Mouse (Mus musculus) ES-E14 (cell line): Measurements from ENCODE around the gene Urb2. TPM values are rescaled to one million over a fixed set of nuclear protein-coding genes. Genes with fewer than 3 reads are reported as not detected.
A peak's percentile ranks its signal among the peaks of the same experiment; 100 is the strongest.

Experiments used
- DNase-seq: peaks from one replicate; pipeline ENCODE4 v3.0.0-alpha.2; 2013; ENCODE audit warnings: low read depth, low spot score
- H3K27ac ChIP-seq: 2 replicates; pipeline ENCODE4 v1.5.1; 2012; ENCODE audit warnings: low read depth, mild to moderate bottlenecking, low read length, moderate library complexity, mixed read lengths; ENCODE audit not compliant: poor library complexity, insufficient read depth, severe bottlenecking
- H3K36me3 ChIP-seq: 2 replicates; pipeline ENCODE4 v1.6.1; 2012; ENCODE audit warnings: mild to moderate bottlenecking, low read length, moderate library complexity, mixed read lengths; ENCODE audit not compliant: control insufficient read depth, poor library complexity, insufficient read depth, severe bottlenecking
- H3K4me1 ChIP-seq, 2 experiments: fragments of 150-350 bp in 1 of 2; sonication (generic) in 1 of 2; 2 replicates each; pipeline ENCODE4 v1.6.1; 2012; ENCODE audit warnings: low read length in 2 of 2, mild to moderate bottlenecking in 1 of 2, mixed read lengths in 1 of 2; ENCODE audit not compliant: control insufficient read depth in 2 of 2, insufficient read depth in 2 of 2, poor library complexity in 1 of 2
- H3K4me3 ChIP-seq, 2 experiments: fragments of 150-350 bp in 1 of 2; sonication (generic) in 1 of 2; 2 replicates each; pipeline ENCODE4 v1.5.1; 2012; ENCODE audit warnings: low read length in 2 of 2, low read depth in 1 of 2, mild to moderate bottlenecking in 1 of 2, mixed read lengths in 1 of 2; ENCODE audit not compliant: insufficient read depth in 1 of 2, poor library complexity in 1 of 2, severe bottlenecking in 1 of 2
- H3K9ac ChIP-seq: 2 replicates; pipeline ENCODE4 v1.6.1; 2012; ENCODE audit warnings: low read depth, mild to moderate bottlenecking, low read length, mixed read lengths; ENCODE audit not compliant: poor library complexity, insufficient read depth, severe bottlenecking
- H3K9me3 ChIP-seq: fragments of 150-350 bp; sonication (generic); 2 replicates; pipeline ENCODE4 v1.6.1; 2012; ENCODE audit warnings: low read depth, mild to moderate bottlenecking, low read length; ENCODE audit not compliant: control insufficient read depth, insufficient read depth
- CHD2 ChIP-seq: IDR thresholded peaks from 2 replicates; pipeline ENCODE4 v1.6.1; 2014; ENCODE audit warnings: mild to moderate bottlenecking, low read depth, low read length, inconsistent platforms
- HCFC1 ChIP-seq: IDR thresholded peaks from 2 replicates; pipeline ENCODE4 v1.6.1; 2012; ENCODE audit warnings: low read length, inconsistent platforms, borderline replicate concordance; ENCODE audit not compliant: insufficient read depth
- MAFK ChIP-seq: IDR thresholded peaks from 2 replicates; pipeline ENCODE4 v1.6.1; 2014; ENCODE audit warnings: mild to moderate bottlenecking, low read depth, low read length, inconsistent platforms; ENCODE audit not compliant: insufficient read depth
- ZC3H11A ChIP-seq: IDR thresholded peaks from 2 replicates; pipeline ENCODE4 v1.6.1; 2012; ENCODE audit warnings: low read depth, mild to moderate bottlenecking, inconsistent platforms, low read length, borderline replicate concordance
- ZNF384 ChIP-seq: IDR thresholded peaks from 2 replicates; pipeline ENCODE4 v1.6.1; 2012; ENCODE audit warnings: low read depth, low read length, inconsistent platforms
- in situ Hi-C, 2 experiments: fragments of 600-800 bp; cut with MboI; formaldehyde crosslinking; loops; one replicate each; pipeline ENCODE4 v1.15.1; 2025; ENCODE audit warnings: low sequenced_read_pairs in 2 of 2, inconsistent platforms in 1 of 2; ENCODE audit not compliant: unreplicated experiment in 2 of 2
- total RNA-seq: library from RNA; depleted of rRNA; stranded (reverse); fragments of 300-350 nt; gene quantifications from 2 replicates; pipeline ENCODE4 v1.2.3, GENCODE M21; 2012

Urb2 gene
- total RNA-seq, 1 experiment = 80.0 TPM

GRCm38 (mm10) chr8:124045856-124046255, 24.5 kb downstream of the Urb2 start:
- Histone ChIP-seq H3K9ac (no peak overlapping the region), H3K4me1 (no peaks in the 10 kb centered on the region), H3K9me3 (no peaks in the 10 kb centered on the region), H3K27ac (no peak overlapping the region), H3K4me3 (no peak overlapping the region), H3K36me3 (peaks cover 42% of the 10 kb centered on the region)
- no peak for DNase-seq
- in situ Hi-C loops = no loop called here
- no peak for TF ChIP-seq ZC3H11A
- no peak for TF ChIP-seq CHD2
- no peak for TF ChIP-seq ZNF384
- no peak for TF ChIP-seq MAFK
- no peak for TF ChIP-seq HCFC1

DNA sequence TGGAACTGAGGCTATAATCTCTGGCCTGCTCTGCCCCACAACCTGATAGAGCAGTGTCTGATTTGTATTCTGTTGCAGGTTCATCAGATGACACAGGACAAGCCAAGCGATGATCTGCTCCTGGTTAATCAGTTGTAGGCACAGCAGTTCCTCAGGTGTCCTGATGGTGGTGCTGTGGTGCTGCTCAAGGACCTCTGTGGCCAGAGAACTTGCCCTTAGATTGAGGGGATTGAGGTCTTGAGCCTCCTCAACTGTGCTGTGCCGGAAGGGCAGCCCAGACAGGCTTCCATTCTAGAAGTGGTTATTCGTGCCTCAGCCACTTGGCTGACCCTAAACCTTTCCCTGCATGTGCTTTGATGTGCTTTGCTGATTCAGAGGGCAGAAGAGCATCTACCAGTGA, 30.8 kb downstream of the Urb2 start:
- Histone ChIP-seq H3K36me3 (peaks cover 16% of the 10 kb centered on the region), H3K4me1 (no peaks in the 10 kb centered on the region), H3K9ac (no peak overlapping the region), H3K9me3 (no peaks in the 10 kb centered on the region), H3K4me3 (no peak overlapping the region), H3K27ac (no peak overlapping the region)
- in situ Hi-C loops = loop anchor here (5.0 kb wide), 1 partner anchor 295 kb away; no protein-coding TSS in a partner anchor
- peak; percentile 58 for DNase-seq
- TF ChIP-seq ZC3H11A (peak; percentile 89), CHD2 (no peak)

GRCm38 (mm10) chr8:124052568-124052967, 31.3 kb downstream of the Urb2 start:
- Histone ChIP-seq H3K9me3 (no peaks in the 10 kb centered on the region), H3K9ac (no peak overlapping the region), H3K4me3 (no peak overlapping the region), H3K36me3 (peaks cover 12% of the 10 kb centered on the region), H3K27ac (no peak overlapping the region), H3K4me1 (no peaks in the 10 kb centered on the region)
- no peak for DNase-seq
- in situ Hi-C loops = loop anchor here (5.0 kb wide), 1 partner anchor 295 kb away; no protein-coding TSS in a partner anchor
- TF ChIP-seq ZNF384 (no peak), CHD2 (no peak)

DNA sequence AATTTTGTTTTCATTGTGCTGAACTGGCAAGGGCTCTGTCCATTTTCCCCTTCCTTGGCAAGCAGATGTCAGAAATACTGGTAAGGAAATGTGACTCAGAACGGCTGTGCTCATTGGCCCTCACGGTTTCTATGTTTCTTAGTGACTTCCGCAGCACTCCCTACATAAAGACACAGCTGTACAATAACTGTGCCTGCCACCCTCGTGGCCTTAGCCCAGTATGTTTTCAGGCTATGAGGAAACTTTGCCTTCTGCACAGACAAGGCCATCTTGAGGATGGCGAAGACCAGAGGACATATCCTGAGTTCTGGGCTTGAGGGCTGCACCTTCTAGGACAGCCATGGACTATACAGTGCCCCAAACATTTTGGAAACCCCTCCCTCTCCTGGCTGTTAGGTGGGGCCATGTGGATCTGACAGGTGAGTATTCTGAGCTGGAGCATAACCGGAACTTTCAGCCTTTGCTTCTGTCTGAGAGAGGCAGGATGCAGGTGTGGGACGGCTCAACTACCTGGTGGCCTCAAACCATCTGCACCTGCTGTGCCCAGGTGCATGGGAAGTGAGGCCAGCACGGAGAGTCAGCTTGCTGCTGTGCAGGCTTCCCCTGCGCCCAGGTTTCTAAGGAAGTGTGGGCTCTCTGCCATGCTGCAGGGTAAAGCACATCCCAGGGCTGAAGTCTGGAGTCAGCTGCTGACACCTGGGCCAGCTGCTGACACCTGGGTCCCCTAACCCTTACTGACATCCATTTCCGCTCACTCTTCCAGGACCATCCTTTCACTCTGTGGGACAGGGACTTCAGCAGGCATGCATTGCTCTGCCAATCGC, 35.7 kb downstream of the Urb2 start:
- no peak for TF ChIP-seq HCFC1
- no peak for TF ChIP-seq ZC3H11A
- no peak for TF ChIP-seq MAFK
- no peak for TF ChIP-seq CHD2
- Histone ChIP-seq H3K9me3 (no peaks in the 10 kb centered on the region), H3K4me3 (no peak overlapping the region), H3K9ac (no peak overlapping the region), H3K4me1 (no peaks in the 10 kb centered on the region), H3K27ac (no peak overlapping the region), H3K36me3 (peaks cover 4% of the 10 kb centered on the region; the same call in 1 of the 2 replicates)
- no peak for DNase-seq
- in situ Hi-C loops = no loop called here

DNA sequence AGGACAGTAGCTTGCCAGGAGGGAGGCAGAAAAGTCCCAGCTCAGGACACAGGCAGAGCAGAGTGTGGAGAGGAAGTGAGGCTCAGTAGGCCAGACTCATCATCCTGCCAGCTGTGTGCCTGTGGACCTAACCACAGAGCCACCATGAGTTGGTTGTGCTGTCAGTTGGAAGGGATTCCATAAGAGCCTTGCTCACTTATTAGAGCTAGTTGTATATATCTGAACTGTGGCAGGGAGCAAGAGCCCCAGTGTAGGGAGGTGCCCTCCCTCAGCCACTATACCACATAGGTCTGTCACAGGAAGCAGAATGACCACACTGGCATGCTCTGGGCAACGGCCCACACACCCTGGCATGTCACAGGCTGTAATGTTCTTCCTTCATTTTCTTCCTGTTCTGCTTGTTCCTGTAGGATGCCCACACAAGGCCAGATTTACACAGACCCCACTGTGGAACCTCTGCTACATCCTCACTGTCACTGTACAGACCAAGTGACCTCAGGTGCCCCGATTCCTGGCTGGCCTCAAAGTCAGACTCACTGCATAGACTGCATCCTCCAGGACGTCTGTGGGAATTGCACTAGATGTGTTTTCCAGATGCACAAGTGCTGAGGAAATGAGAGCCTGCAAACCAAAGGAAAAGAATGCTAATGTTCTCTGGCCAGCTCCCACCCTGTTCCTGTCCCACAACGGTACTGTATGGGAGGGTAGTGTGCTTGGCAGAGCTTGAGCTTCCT, 45.2 kb downstream of the Urb2 start:
- no peaks in the 10 kb centered on the region for H3K9me3 ChIP-seq
- TF ChIP-seq ZC3H11A = no peak
- no peak for TF ChIP-seq ZNF384
- TF ChIP-seq HCFC1 = no peak
- TF ChIP-seq CHD2 = no peak
- TF ChIP-seq MAFK = no peak
- DNase-seq = no peak
- H3K9ac ChIP-seq = no peak overlapping the region
- no peak overlapping the region for H3K4me3 ChIP-seq
- no peaks in the 10 kb centered on the region for H3K36me3 ChIP-seq
- in situ Hi-C loops = no loop called here
- no peaks in the 10 kb centered on the region for H3K4me1 ChIP-seq
- no peak overlapping the region for H3K27ac ChIP-seq
